Mouse (Mus musculus) ZHBTc4 (cell line): ENCODE measurements around the gene Nacad.
A peak's percentile ranks its signal among the peaks of the same experiment; 100 is the strongest.

Experiments
- DNase-seq: peaks from one replicate; pipeline ENCODE4 v3.0.0-alpha.2; 2011; ENCODE audit warnings: low read depth, low spot score

The Nacad gene

DNA sequence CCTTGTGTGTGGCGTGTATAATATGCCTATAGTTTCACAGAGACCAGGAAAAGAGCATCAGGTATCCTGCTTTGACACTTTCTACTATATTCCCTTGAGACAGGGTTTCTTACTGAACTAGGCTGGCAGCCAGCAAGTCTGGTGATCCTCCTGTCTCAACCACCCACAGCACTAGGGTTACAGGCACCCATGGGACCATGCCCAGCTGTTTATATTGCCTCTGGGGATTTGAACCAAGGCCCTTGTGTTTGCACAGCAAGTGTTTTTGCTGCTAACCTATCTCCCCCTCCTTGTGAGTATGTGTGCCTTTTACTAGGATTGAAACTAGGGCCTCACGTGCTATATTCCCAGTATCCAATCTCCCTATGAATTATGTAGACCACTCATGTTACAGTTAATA lies 24.3 kb downstream of the Nacad start:
- no peak for DNase-seq

- DNase-seq = peak; percentile 25
Measured at GRCm38 (mm10) chr11:6580065-6580750, 25.6 kb downstream of the Nacad start.

- peak; percentile 39 for DNase-seq
Measured at GRCm38 (mm10) chr11:6579361-6579760, 26.5 kb downstream of the Nacad start.

DNA sequence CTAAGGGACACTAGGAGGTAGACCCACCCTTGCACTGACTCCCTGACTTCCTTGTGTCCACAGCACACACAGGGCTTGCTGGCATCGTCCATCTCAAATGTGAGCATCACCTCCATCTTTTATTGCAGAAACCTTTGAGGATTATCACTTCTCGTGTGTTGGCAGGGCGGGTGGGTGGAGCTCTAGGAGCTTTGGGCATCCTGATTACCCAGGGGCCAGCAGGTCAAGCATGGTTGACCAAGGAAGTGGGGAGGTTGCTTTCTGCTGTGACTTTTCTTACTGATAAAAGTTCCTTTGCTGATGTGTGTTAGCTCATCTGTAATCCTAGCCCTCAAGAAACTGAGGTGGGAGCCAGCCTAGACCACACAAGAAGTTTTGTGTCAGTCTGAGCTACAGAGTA lies 29.7 kb downstream of the Nacad start:
- DNase-seq = no peak

- DNase-seq = no peak
Measured at GRCm38 (mm10) chr11:6569410-6569777, 36.5 kb downstream of the Nacad start.

- peak; percentile 52 for DNase-seq
Measured at GRCm38 (mm10) chr11:6568584-6569409, 37.1 kb downstream of the Nacad start.

DNA sequence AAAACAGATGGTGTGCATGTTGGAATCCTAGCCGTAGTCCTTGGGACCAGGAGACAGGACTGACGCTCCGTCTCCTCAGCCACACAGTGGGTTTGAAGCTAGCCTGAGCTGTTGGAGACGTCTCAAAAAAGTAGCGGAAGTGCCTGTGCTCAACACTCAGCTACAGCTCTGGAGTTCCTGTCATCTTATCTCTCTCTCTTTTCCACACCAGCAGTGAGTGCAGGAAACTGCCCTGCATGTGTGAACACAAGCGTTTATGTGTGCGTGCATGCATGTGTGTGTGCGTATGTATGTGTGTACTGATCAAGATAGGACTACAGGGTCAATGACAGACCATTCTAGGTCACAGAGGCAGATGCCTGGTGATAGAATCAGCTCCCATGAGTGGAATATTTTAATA lies 37.9 kb downstream of the Nacad start:
- DNase-seq = no peak

DNA sequence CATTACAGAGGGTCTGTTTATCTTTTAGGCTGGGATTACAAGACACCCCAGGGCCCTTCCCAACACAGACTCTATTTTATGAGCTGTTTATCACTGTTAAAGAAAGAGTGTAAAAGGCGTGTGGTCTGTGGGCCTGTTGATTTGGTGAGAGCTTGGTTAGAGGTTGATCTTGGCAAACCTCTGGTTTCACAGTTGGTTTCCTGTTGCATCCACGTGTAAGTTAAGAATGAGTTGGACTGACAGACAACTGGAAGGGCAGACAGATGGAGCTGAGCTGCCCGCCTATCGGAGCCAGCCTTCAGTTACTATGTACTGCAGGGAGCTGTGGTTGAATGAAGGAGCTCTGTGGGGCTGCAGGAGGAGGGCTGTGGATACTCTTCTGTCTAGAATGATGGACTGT lies 39.4 kb downstream of the Nacad start:
- no peak for DNase-seq

DNA sequence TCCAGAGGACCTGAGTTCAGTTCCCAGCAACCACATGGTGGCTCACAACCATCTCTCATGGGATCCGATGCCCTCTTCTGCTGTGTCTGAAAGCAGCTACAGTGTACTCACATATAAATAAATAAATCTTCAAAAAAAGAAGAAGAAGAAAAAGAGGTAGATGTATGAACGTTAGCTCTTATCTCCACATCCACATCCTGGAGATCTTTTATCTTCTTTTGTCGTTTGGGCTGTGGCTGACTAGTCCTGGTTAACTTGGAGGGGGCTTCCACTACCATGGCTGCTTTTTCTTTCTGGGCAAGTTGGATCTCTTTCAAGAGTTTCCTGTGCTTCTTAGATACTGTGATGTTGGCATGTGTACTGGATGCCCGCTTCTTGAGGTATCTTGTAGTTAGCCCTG lies 42.7 kb downstream of the Nacad start:
- no peak for DNase-seq

DNA sequence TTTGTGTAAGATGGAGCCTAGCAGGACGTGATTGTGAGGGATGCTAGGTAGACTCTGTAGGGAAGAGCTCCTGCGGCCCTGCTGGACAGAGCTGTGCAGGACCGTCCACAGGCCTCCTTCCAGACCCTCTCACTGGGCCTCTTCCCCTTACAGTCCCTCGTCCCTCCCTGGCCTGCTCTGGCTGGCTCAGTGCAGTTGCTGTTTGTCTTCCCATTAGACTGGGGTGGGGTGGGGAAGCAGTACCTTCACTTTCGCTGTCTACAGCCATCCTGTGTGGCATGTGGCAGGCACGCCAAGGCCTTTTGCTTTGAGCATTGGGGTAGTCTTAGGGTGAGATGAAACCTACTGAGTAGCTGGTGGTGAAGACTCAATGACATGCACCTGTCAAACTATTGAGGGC lies 43.5 kb downstream of the Nacad start:
- no peak for DNase-seq

DNA sequence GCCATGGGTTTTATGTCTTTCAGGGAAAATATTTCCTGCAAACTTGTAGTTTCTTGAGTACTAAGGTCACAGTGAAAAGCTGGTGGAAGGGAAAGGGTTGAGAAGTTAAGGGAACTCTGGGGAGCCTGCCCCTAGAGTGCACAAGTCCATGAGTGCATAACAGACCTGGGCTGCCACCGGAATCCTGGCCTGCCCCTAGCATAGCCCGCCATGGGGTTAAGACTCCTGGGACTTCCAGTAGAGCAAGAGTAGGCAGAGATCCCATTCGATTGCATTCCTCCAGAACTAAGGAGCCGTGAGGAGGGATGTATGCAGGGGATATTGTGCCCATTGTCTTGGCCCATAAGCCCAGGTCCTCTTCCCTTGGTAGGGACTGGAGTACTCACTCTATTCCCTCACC lies 44.4 kb downstream of the Nacad start:
- no peak for DNase-seq

DNA sequence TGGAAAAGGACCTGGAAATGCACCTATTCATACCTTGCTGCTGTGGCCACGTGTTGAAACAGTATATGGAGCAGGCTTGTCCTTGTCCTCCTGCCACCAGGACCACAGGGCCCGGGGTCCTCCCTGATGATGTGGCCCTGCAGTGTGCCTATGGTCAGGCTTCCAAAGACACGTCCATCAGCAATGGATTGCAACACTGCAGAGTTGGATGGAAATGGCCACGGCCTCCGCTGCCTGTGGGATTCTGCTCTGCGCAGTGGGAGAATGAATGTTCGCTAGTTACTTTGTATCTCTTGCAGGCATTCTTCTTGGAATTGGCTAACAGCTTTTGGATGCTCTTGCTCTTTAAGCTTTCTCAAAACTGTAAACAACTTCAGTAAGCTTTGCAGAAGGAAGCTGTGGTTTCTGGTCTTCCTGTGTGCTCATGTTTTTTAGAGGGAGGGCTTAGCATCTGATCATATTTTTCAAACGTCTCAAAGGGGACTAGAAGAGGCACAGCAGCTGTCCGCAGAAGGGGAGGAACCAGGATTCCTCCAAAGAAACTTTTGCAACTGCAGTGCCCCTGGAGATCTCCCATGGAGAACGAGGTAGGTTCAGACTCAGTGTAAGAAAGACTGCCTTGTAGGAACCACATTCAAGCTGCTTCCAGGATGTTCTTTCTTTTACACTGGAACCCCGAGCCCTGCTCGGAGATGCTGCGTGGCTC lies 45.0 kb downstream of the Nacad start:
- no peak for DNase-seq

DNA sequence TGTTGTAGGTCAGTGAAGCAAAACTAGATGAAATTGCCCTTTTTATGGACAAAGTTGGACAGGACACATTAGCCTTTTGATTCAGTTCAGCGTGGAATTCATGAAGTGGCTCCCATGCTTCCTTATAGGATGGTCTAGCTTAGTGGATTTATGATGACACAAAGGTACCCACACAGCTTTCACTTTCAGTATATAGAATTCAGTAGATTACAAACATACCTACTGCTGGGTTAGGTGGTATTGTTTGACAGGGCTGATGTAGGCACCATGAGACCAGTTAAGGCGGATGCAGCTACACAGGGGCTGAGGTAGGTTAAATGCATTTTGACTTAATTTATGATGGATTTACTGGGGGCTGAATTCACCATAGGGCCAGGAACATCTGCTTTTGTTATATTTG lies 45.9 kb downstream of the Nacad start:
- DNase-seq = no peak

GRCm38 (mm10) chr11:6558234-6558633 lies 47.6 kb downstream of the Nacad start:
- peak; percentile 72 for DNase-seq

DNA sequence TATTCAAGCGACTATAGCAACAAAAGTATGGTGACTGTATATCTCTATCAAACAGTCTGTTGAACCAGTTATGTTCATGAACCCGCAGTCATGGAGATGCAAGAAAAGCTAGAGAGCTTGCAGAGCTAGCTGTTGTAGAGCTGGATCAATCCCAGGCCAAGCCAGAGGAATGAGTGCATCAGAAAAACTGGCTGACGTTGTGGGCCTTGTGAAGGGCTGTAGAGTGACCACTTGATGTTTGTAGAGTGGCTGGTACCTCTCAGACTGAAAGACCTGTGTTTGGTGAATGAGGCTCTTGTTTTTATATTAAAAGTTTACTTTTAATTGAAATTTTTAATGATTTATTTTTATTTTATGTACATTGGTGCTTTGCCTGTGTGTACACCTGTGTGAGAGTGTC lies 55.7 kb downstream of the Nacad start:
- DNase-seq = no peak

GRCm38 (mm10) chr11:6549770-6550169 lies 56.1 kb downstream of the Nacad start:
- no peak for DNase-seq
